Mouse (Mus musculus) lung, adult 2 months (tissue): ENCODE data around the gene Cyp2d11.

Experiments
- CTCF ChIP-seq: fragments of 200-500 bp; IDR thresholded peaks from 2 replicates; pipeline ENCODE4 v1.5.1; 2011; ENCODE audit warnings: mild to moderate bottlenecking, low read length, control low read depth; ENCODE audit not compliant: insufficient read depth
- POLR2A ChIP-seq: fragments of 200-500 bp; IDR thresholded peaks from 2 replicates; pipeline ENCODE4 v1.6.1; 2011; ENCODE audit warnings: low read depth, mild to moderate bottlenecking, control low read depth, low read length, borderline replicate concordance; ENCODE audit errors: extremely low read depth

- TF ChIP-seq CTCF (no peak), POLR2A (no peak)
These were observed 44.3 kb upstream of the Cyp2d11 start for GRCm38 (mm10) chr15:82437975-82438617.
